Mouse (Mus musculus): Measurements from ENCODE around the gene Ces2f. TPM values are rescaled to one million over a fixed set of nuclear protein-coding genes. Genes with fewer than 3 reads are reported as not detected.

Gene Ces2f
- polyA plus RNA-seq, 1 experiment from 2014 or later: not detected

- H3K9me3 ChIP-seq (ENCODE audit: low read length): no peaks in the 10 kb centered on the region
- WGBS: 65% methylated on average over 8 of the region's 8 CpGs
- no peaks in the 10 kb centered on the region for H3K4me1 ChIP-seq (ENCODE audit: insufficient read depth, low read length)
- no peak overlapping the region for H3K9ac ChIP-seq (replicated peaks; ENCODE audit: low read length)
- no peaks in the 10 kb centered on the region for H3K36me3 ChIP-seq (ENCODE audit: insufficient read depth, low read length)
- no peak for ATAC-seq (ENCODE audit: low FRiP score, low TSS enrichment)
- H3K27ac ChIP-seq (ENCODE audit: low read length): no peak overlapping the region
- no peak overlapping the region for H3K4me3 ChIP-seq (ENCODE audit: low read length)
- H3K27me3 ChIP-seq (ENCODE audit: insufficient read depth, low read length): no peaks in the 10 kb centered on the region
- no peak overlapping the region for H3K4me2 ChIP-seq (replicated peaks; ENCODE audit: low read depth, low read length)
Measured at GRCm38 (mm10) chr8:104962229-104962901, 15.2 kb downstream of the Ces2f start.

- no peak for ATAC-seq (ENCODE audit: low FRiP score, low TSS enrichment)
- Histone ChIP-seq H3K36me3 (ENCODE audit: insufficient read depth, low read length) (no peaks in the 10 kb centered on the region), H3K4me2 (replicated peaks; ENCODE audit: low read depth, low read length) (no peak overlapping the region), H3K9me3 (ENCODE audit: low read length) (no peaks in the 10 kb centered on the region), H3K9ac (replicated peaks; ENCODE audit: low read length) (no peak overlapping the region), H3K4me1 (ENCODE audit: insufficient read depth, low read length) (no peaks in the 10 kb centered on the region), H3K27me3 (ENCODE audit: insufficient read depth, low read length) (no peaks in the 10 kb centered on the region), H3K27ac (ENCODE audit: low read length) (no peak overlapping the region), H3K4me3 (ENCODE audit: low read length) (no peak overlapping the region)
- WGBS: 85% methylated on average over 4 of the region's 4 CpGs
Measured at GRCm38 (mm10) chr8:104963375-104963894, 16.3 kb downstream of the Ces2f start.

GRCm38 (mm10) chr8:104984126-104984525 lies 37.0 kb downstream of the Ces2f start:
- ATAC-seq (ENCODE audit: low FRiP score, low TSS enrichment): no peak
- H3K36me3 ChIP-seq (ENCODE audit: insufficient read depth, low read length): no peaks in the 10 kb centered on the region
- WGBS: 95% methylated on average over 5 of the region's 5 CpGs
- H3K4me3 ChIP-seq (ENCODE audit: low read length): no peak overlapping the region
- no peak overlapping the region for H3K4me2 ChIP-seq (replicated peaks; ENCODE audit: low read depth, low read length)
- H3K27ac ChIP-seq (ENCODE audit: low read length): no peak overlapping the region
- H3K27me3 ChIP-seq (ENCODE audit: insufficient read depth, low read length): no peaks in the 10 kb centered on the region
- no peak overlapping the region for H3K9ac ChIP-seq (replicated peaks; ENCODE audit: low read length)
- H3K9me3 ChIP-seq (ENCODE audit: low read length): peaks cover 12% of the 10 kb centered on the region
- no peaks in the 10 kb centered on the region for H3K4me1 ChIP-seq (ENCODE audit: insufficient read depth, low read length)

GRCm38 (mm10) chr8:104984942-104985341 lies 37.8 kb downstream of the Ces2f start:
- no peak overlapping the region for H3K4me2 ChIP-seq (replicated peaks; ENCODE audit: low read depth, low read length)
- H3K9ac ChIP-seq (replicated peaks; ENCODE audit: low read length): no peak overlapping the region
- ATAC-seq (ENCODE audit: low FRiP score, low TSS enrichment): no peak
- H3K4me1 ChIP-seq (ENCODE audit: insufficient read depth, low read length): no peaks in the 10 kb centered on the region
- WGBS: 96% methylated on average over 2 of the region's 2 CpGs
- no peak overlapping the region for H3K27ac ChIP-seq (ENCODE audit: low read length)
- no peaks in the 10 kb centered on the region for H3K27me3 ChIP-seq (ENCODE audit: insufficient read depth, low read length)
- H3K36me3 ChIP-seq (ENCODE audit: insufficient read depth, low read length): no peaks in the 10 kb centered on the region
- H3K4me3 ChIP-seq (ENCODE audit: low read length): no peak overlapping the region
- peaks cover 8% of the 10 kb centered on the region; the same call in 1 of the 2 replicates for H3K9me3 ChIP-seq (ENCODE audit: low read length)

GRCm38 (mm10) chr8:104998191-104998590 lies 51.0 kb downstream of the Ces2f start:
- ATAC-seq (ENCODE audit: low FRiP score, low TSS enrichment): no peak
- Histone ChIP-seq H3K36me3 (ENCODE audit: insufficient read depth, low read length) (no peaks in the 10 kb centered on the region), H3K4me3 (ENCODE audit: low read length) (no peak overlapping the region), H3K27me3 (ENCODE audit: insufficient read depth, low read length) (no peaks in the 10 kb centered on the region), H3K9me3 (ENCODE audit: low read length) (no peaks in the 10 kb centered on the region), H3K4me2 (replicated peaks; ENCODE audit: low read depth, low read length) (no peak overlapping the region), H3K9ac (replicated peaks; ENCODE audit: low read length) (no peak overlapping the region), H3K27ac (ENCODE audit: low read length) (no peak overlapping the region), H3K4me1 (ENCODE audit: insufficient read depth, low read length) (no peaks in the 10 kb centered on the region)
- WGBS: 69% methylated on average over 6 of the region's 6 CpGs

GRCm38 (mm10) chr8:104999183-104999582 lies 52.0 kb downstream of the Ces2f start:
- Histone ChIP-seq H3K4me3 (ENCODE audit: low read length) (no peak overlapping the region), H3K4me1 (ENCODE audit: insufficient read depth, low read length) (no peaks in the 10 kb centered on the region), H3K9ac (replicated peaks; ENCODE audit: low read length) (no peak overlapping the region), H3K36me3 (ENCODE audit: insufficient read depth, low read length) (no peaks in the 10 kb centered on the region), H3K27me3 (ENCODE audit: insufficient read depth, low read length) (no peaks in the 10 kb centered on the region), H3K27ac (ENCODE audit: low read length) (no peak overlapping the region), H3K4me2 (replicated peaks; ENCODE audit: low read depth, low read length) (no peak overlapping the region), H3K9me3 (ENCODE audit: low read length) (no peaks in the 10 kb centered on the region)
- 80% methylated on average over 6 of the region's 6 CpGs for WGBS
- no peak for ATAC-seq (ENCODE audit: low FRiP score, low TSS enrichment)

- WGBS: 74% methylated on average over 7 of the region's 7 CpGs
- no peak within 1 kb of the TSS for H3K9ac ChIP-seq (replicated peaks; ENCODE audit: low read length)
- H3K9me3 ChIP-seq (ENCODE audit: low read length): no peaks in the 10 kb centered on the region
- H3K27ac ChIP-seq (ENCODE audit: low read length): no peak within 1 kb of the TSS
- ATAC-seq (ENCODE audit: low FRiP score, low TSS enrichment): peak; percentile 61
- no peak within 1 kb of the TSS for H3K4me3 ChIP-seq (ENCODE audit: low read length)
- H3K4me1 ChIP-seq (ENCODE audit: insufficient read depth, low read length): no peaks in the 10 kb centered on the region
- H3K27me3 ChIP-seq (ENCODE audit: insufficient read depth, low read length): no peaks in the 10 kb centered on the region
- H3K36me3 ChIP-seq (ENCODE audit: insufficient read depth, low read length): no peaks in the 10 kb centered on the region
- H3K4me2 ChIP-seq (replicated peaks; ENCODE audit: low read depth, low read length): no peak within 1 kb of the TSS
Measured at GRCm38 (mm10) chr8:105000586-105000985, 53.4 kb downstream of the Ces2f start, which contains the start of gene Ces2h. Ces2h (plus strand) TSS chr8:105000853.

Other genes starting within 250 kb of the Ces2f start
- 0.09 and 0.32 TPM in 2 replicates for gene Ces2a, start 213.4 kb upstream of the Ces2f start, polyA plus RNA-seq (2015; fragmentation: Nextera tagmentation; extraction: Ambion mirVana)
- 0.79 and 0.80 TPM in 2 replicates for gene Ces2b, start 115.8 kb upstream of the Ces2f start, polyA plus RNA-seq (2015; fragmentation: Nextera tagmentation; extraction: Ambion mirVana)
- gene Ces2c, start 100.3 kb upstream of the Ces2f start, polyA plus RNA-seq (2015; fragmentation: Nextera tagmentation; extraction: Ambion mirVana): 0.28 TPM in 1 of 2 replicates, not detected in the other
- 1.6 and 1.8 TPM in 2 replicates for gene Ces2e, start 21.1 kb upstream of the Ces2f start, polyA plus RNA-seq (2015; fragmentation: Nextera tagmentation; extraction: Ambion mirVana)
- gene Ces2g, start 14.4 kb downstream of the Ces2f start, polyA plus RNA-seq (2015; fragmentation: Nextera tagmentation; extraction: Ambion mirVana): 0.42 and 0.61 TPM in 2 replicates
- not detected in 2 replicates for gene Ces2h, start 53.5 kb downstream of the Ces2f start, polyA plus RNA-seq (2015; fragmentation: Nextera tagmentation; extraction: Ambion mirVana)
- gene Ces3a, start 101.2 kb downstream of the Ces2f start, polyA plus RNA-seq (2015; fragmentation: Nextera tagmentation; extraction: Ambion mirVana): 0.09 TPM in 1 of 2 replicates, not detected in the other
- not detected in 2 replicates for gene Ces3b, start 136.4 kb downstream of the Ces2f start, polyA plus RNA-seq (2015; fragmentation: Nextera tagmentation; extraction: Ambion mirVana)
- not detected in 2 replicates for gene Ces4a, start 184.4 kb downstream of the Ces2f start, polyA plus RNA-seq (2015; fragmentation: Nextera tagmentation; extraction: Ambion mirVana)
- gene Cbfb, start 223.3 kb downstream of the Ces2f start, polyA plus RNA-seq (2015; fragmentation: Nextera tagmentation; extraction: Ambion mirVana): 59.9 and 63.5 TPM in 2 replicates

Measured in kidney, embryonic 16.5 days (tissue).